Mouse (Mus musculus) heart, adult 2 months (tissue): ENCODE measurements around the gene Hadha. TPM values are rescaled to one million over a fixed set of nuclear protein-coding genes. Genes with fewer than 3 reads are reported as not detected.

Experiments used
- DNase-seq, 2 experiments: peaks; one replicate each; pipeline ENCODE4 v3.0.0; 2021
- H3K27ac ChIP-seq: fragments of 200-600 bp; 2 replicates; pipeline ENCODE4 v1.8.1; 2022
- H3K27me3 ChIP-seq: fragments of 200-500 bp; 2 replicates; pipeline ENCODE4 v1.6.1; 2012; ENCODE audit warnings: mild to moderate bottlenecking, low read length, inconsistent platforms, mixed read lengths; ENCODE audit not compliant: control insufficient read depth, insufficient read depth
- H3K36me3 ChIP-seq: fragments of 200-500 bp; 2 replicates; pipeline ENCODE4 v1.6.1; 2012; ENCODE audit warnings: low read length, inconsistent platforms; ENCODE audit not compliant: control insufficient read depth, insufficient read depth
- H3K4me1 ChIP-seq: fragments of 200-500 bp; 2 replicates; pipeline ENCODE4 v1.6.1; 2011; ENCODE audit warnings: low read length; ENCODE audit not compliant: control insufficient read depth, insufficient read depth
- H3K4me3 ChIP-seq: fragments of 200-600 bp; 2 replicates; pipeline ENCODE4 v1.8.1; 2022
- H3K79me2 ChIP-seq: fragments of 200-500 bp; replicated peaks from 2 replicates; pipeline ENCODE4 v1.6.1; 2012; ENCODE audit warnings: mild to moderate bottlenecking, inconsistent platforms, low read length, moderate library complexity, mixed read lengths; ENCODE audit not compliant: control insufficient read depth, insufficient read depth
- H3K9ac ChIP-seq: fragments of 200-500 bp; 2 replicates; pipeline ENCODE4 v1.6.1; 2012; ENCODE audit warnings: low read depth, mild to moderate bottlenecking, control low read depth, inconsistent platforms, low read length, mixed read lengths
- CTCF ChIP-seq: fragments of 200-600 bp; IDR thresholded peaks from 2 replicates; pipeline ENCODE4 v1.8.1; 2022; ENCODE audit warnings: antibody characterized with exemption, mild to moderate bottlenecking, moderate library complexity
- EP300 ChIP-seq: fragments of 200-500 bp; IDR thresholded peaks from 2 replicates; pipeline ENCODE4 v1.6.1; 2011; ENCODE audit warnings: low read depth, low read length, control low read depth; ENCODE audit not compliant: insufficient read depth
- POLR2A ChIP-seq: fragments of 200-500 bp; IDR thresholded peaks from 2 replicates; pipeline ENCODE4 v1.6.1; 2011; ENCODE audit warnings: mild to moderate bottlenecking, low read depth, low read length, control low read depth; ENCODE audit not compliant: insufficient read depth
- WGBS: fragments of 180-500 bp; shearing (Covaris S2); methylation state at CpG from one replicate; pipeline ENCODE4 v1.1.7; 2018; 5-methylcytosine and 5-hydroxymethylcytosine counted together
- intact Hi-C: fragments of 180-260 bp; cut with DNase I; formaldehyde crosslinking; loops from one replicate; pipeline ENCODE4 v1.15.1; 2025
- polyA plus RNA-seq: library from polyadenylated mRNA; depleted of rRNA; stranded (reverse); fragments of >200 nt; gene quantifications from 2 replicates; pipeline ENCODE4 v1.2.3, GENCODE M21; 2012
- total RNA-seq, 2 experiments: library from RNA; stranded (reverse); gene quantifications; 2 replicates each; pipeline ENCODE4 v1.2.3; 2021

The Hadha gene
- total and polyA plus RNA-seq, 3 experiments = 367 to 1,333 (median 1,174) TPM

DNA sequence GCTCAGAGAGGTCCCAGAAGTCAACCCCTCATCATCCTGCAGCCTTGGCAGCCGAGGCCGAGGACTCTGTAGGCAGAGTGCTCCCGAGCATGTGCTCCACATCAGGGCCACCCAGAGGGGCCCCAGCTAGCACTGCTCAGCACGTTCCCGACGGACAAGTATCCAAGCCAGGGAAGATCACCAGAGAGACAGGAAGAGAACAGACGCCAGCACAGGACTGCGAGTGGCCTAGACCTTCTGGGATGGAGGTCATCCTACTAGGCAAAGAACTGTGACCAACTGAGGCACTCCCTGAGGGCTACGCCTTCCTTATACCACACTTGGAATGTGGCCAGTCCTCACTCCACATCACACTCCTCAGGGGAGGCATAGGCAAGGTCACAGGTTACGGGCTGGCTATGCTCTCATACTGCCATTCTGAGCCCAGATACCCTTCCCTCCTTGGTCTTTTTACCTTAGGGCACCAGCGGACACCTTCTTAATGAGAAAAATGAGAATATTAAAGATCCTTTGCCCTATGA, 19.2 kb downstream of the Hadha start:
- Histone ChIP-seq H3K79me2 (peaks cover 3% of the 10 kb centered on the region; the same call in 1 of the 2 replicates), H3K4me1 (peaks cover 2% of the 10 kb centered on the region), H3K36me3 (peaks cover 30% of the 10 kb centered on the region), H3K9ac (no peak overlapping the region), H3K4me3 (no peak overlapping the region), H3K27me3 (no peaks in the 10 kb centered on the region), H3K27ac (no peak overlapping the region)
- TF ChIP-seq POLR2A (no peak), CTCF (no peak), EP300 (no peak)
- intact Hi-C loops = no loop called here
- 67% methylated on average over 11 of the region's 11 CpGs for WGBS
- DNase-seq = no peak

DNA sequence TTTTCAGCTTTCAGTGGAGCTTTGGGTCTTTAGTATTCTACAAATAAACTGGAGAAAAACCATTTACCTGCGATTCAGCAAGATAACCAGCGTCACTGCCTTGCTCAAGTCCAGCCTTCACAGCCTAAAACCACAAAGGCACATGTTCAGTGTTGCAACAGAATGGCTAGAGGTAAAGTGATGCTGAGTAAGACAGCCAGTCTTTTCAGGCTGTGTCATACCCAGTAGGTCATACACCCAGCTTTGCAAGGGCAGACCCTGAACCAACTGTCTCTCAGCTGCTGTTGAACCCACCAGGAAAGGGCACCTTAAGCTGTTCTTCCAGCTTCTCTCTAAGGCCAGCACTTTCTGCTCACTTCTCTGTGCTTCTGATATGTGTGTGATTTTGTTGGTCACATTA, 22.8 kb downstream of the Hadha start:
- intact Hi-C loops = no loop called here
- H3K9ac ChIP-seq = no peak overlapping the region
- no peak overlapping the region for H3K4me3 ChIP-seq
- H3K27me3 ChIP-seq = no peaks in the 10 kb centered on the region
- TF ChIP-seq EP300 (no peak), CTCF (no peak), POLR2A (no peak)
- H3K4me1 ChIP-seq = peaks cover 2% of the 10 kb centered on the region
- 93% methylated on average over 2 of the region's 2 CpGs for WGBS
- no peak overlapping the region for H3K27ac ChIP-seq
- H3K36me3 ChIP-seq = peaks cover 26% of the 10 kb centered on the region
- no peak for DNase-seq
- peaks cover 3% of the 10 kb centered on the region; the same call in 1 of the 2 replicates for H3K79me2 ChIP-seq

DNA sequence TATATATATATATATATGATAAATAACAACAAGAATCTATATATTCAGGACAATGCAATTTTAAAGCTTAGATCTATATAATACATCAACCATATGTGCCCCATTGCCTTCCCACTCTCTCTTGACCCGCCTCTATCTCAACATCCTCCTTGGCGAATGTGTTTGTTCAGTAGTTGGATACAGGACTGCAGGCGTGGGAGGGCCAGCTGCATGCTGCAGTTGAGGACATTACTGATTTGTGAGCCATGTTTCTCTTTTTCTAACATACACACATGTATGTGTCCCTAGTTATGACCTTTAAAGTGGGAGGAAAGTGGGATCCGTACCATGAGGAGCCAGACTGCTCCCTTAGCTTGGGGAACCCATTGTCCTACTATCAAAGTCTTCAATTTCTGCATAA, 23.7 kb downstream of the Hadha start:
- TF ChIP-seq CTCF (no peak), POLR2A (no peak), EP300 (no peak)
- Histone ChIP-seq H3K79me2 (no peaks in the 10 kb centered on the region), H3K4me3 (no peak overlapping the region), H3K27ac (no peak overlapping the region), H3K27me3 (no peaks in the 10 kb centered on the region), H3K36me3 (peaks cover 22% of the 10 kb centered on the region), H3K4me1 (no peaks in the 10 kb centered on the region), H3K9ac (no peak overlapping the region)
- 86% methylated on average over 4 of the region's 4 CpGs for WGBS
- no peak for DNase-seq
- intact Hi-C loops = no loop called here

DNA sequence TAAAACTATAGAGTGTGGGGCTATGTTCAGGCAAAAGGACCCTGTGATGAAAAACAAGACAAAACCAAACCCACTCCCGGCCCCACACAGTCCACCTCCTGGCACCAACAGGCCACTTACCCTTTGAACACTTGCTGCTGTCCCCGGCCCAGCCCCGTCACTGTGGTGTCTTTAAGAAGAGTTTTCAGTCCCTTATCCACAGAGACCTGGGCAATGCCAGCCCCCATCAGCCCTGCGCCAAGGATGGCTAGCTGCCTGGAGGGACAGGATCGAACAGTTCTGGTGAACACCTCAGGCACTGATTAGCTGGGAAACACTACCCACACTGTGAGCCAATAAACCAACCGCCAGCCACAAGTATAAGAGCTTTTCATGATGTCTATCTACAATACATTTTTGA, 26.3 kb downstream of the Hadha start:
- Histone ChIP-seq H3K9ac (no peak overlapping the region), H3K27me3 (no peaks in the 10 kb centered on the region), H3K4me1 (no peaks in the 10 kb centered on the region), H3K36me3 (peaks cover 19% of the 10 kb centered on the region), H3K27ac (no peak overlapping the region), H3K4me3 (no peak overlapping the region), H3K79me2 (no peaks in the 10 kb centered on the region)
- intact Hi-C loops = loop anchor here (5.0 kb wide), 1 partner anchor 54 kb away; no protein-coding TSS in a partner anchor
- TF ChIP-seq CTCF (no peak), EP300 (no peak), POLR2A (no peak)
- 67% methylated on average over 6 of the region's 6 CpGs for WGBS
- DNase-seq = no peak

DNA sequence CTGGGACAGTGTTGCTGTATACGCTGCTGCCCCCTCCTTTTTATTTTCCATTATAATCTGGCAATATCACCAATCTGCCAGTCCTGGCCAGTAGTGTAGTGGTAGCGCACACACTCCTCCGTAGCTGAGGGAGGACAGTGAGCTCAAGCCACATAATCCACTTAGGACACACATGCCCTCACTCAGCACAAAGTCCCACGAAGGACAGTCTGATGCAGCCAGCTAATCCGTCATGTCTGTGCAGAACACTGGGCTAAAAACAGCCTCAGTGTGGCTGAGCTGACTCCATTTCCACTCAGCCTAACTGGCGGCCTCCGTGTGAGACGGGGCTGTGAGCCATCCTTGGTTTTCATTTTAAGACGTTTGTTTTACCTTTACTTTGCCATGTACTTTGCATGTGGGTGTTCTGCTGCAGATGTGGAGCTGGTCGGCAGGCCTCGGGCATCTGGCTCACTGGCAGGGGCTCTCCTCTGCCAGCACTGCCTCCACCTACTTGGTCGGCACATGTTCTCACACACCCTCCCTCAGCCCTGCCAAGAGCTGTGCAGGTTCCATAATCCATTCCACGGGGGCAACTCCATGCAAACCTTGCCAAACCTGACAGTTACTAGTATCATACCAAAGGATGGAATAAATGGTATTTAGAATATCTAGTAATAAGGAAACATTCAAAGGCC, 26.9 kb downstream of the Hadha start:
- DNase-seq = no peak
- Histone ChIP-seq H3K36me3 (peaks cover 17% of the 10 kb centered on the region), H3K79me2 (no peaks in the 10 kb centered on the region), H3K9ac (no peak overlapping the region), H3K27ac (no peak overlapping the region), H3K4me1 (no peaks in the 10 kb centered on the region), H3K4me3 (no peak overlapping the region), H3K27me3 (no peaks in the 10 kb centered on the region)
- WGBS = 66% methylated on average over 13 of the region's 13 CpGs
- intact Hi-C loops = loop anchor here (5.0 kb wide), 1 partner anchor 54 kb away; no protein-coding TSS in a partner anchor
- no peak for TF ChIP-seq EP300
- no peak for TF ChIP-seq CTCF
- no peak for TF ChIP-seq POLR2A

DNA sequence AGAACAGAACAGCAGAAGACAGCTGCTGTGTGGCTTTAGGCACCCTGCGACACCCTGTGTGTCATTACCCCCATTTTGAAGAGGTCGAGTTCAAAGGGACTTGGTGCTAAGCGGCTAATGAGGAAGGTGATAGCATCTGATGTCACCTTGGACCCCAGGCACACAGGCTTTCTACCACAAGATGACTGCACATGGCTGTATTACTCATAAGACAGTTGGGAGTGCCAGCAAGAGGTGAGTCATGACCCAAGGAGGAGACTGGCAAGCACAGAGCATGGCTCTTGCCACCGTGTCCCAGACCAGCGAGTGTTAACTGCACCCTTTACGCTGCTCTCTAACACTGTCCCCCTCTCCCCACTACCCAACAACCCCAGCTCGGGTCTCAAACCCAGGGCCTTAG, 28.2 kb downstream of the Hadha start:
- 85% methylated on average over 7 of the region's 7 CpGs for WGBS

More for the DNA sequence above, 28.2 kb downstream of the Hadha start:
- no peak overlapping the region for H3K27ac ChIP-seq
- intact Hi-C loops = loop anchor here (5.0 kb wide), 1 partner anchor 56 kb away; no protein-coding TSS in a partner anchor
- peaks cover 17% of the 10 kb centered on the region for H3K36me3 ChIP-seq
- DNase-seq = no peak
- no peak overlapping the region for H3K4me3 ChIP-seq
- no peak overlapping the region for H3K9ac ChIP-seq
- no peaks in the 10 kb centered on the region for H3K27me3 ChIP-seq
- no peaks in the 10 kb centered on the region for H3K79me2 ChIP-seq
- H3K4me1 ChIP-seq = no peaks in the 10 kb centered on the region
- TF ChIP-seq EP300 (no peak), CTCF (no peak), POLR2A (no peak)
